Mouse (Mus musculus): ENCODE measurements around the gene Itpkb. TPM values are rescaled to one million over a fixed set of nuclear protein-coding genes. Genes with fewer than 3 reads are reported as not detected.

The Itpkb gene
- 48.6 and 68.6 TPM in 2 replicates for total RNA-seq (2023)

DNA sequence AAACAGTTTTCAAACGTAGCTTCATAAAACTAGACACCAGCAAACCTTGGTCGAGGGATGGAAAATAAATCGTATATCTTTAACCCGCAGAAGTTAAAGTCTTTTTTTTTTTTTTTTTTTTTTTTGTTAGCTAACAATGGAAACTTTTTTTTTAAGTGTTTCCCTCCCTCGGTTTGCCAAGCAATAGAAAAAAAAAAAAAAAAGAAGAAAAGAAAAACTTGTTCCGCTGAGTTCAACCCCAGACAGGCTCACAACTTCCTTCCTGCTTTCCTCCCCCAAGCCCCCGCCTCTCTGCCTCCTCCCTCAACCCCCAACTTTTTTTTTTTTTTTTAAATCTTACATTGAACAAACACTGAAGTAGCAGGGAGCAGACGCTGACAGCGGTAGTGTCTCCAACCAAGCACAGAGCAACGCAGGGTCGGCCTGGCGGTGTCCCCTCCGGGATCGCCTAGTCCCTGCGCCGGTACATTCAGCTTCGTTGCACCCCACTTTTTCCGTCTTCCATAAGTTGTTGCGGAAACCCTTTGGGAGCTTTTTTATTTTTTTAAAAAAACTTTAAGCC, at the start of gene Itpkb:
Gene Itpkb (plus strand): TSS at position 341 of the 562 bp plus-strand sequence.

Other genes starting within 250 kb of the Itpkb start
- gene Coq8a, start 130.9 kb upstream of the Itpkb start, total RNA-seq (2023): 4.6 and 6.9 TPM in 2 replicates
- gene Psen2, start 67.0 kb upstream of the Itpkb start, total RNA-seq (2023): 16.1 and 21.6 TPM in 2 replicates
- gene Stum, start 153.0 kb downstream of the Itpkb start, total RNA-seq (2023): 0.07 and 0.88 TPM in 2 replicates
- gene Parp1, start 238.4 kb downstream of the Itpkb start, total RNA-seq (2023): 30.9 and 46.7 TPM in 2 replicates

All from neutrophil, adult 65 days (primary cell).